Mouse (Mus musculus) kidney, postnatal 36 days (tissue): ENCODE results near the gene Dut.
"Not testable (repeated sequence)": the region's sequence is repeated elsewhere in the genome, so short reads cannot be mapped to it uniquely, and the experiment has no call there.

Experiments used
- DNase-seq, 2 experiments: peaks; one replicate each; pipeline ENCODE4 v3.0.0; 2021 to 2022; ENCODE audit warnings: mixed read lengths in 2 of 2

Dut gene

DNA sequence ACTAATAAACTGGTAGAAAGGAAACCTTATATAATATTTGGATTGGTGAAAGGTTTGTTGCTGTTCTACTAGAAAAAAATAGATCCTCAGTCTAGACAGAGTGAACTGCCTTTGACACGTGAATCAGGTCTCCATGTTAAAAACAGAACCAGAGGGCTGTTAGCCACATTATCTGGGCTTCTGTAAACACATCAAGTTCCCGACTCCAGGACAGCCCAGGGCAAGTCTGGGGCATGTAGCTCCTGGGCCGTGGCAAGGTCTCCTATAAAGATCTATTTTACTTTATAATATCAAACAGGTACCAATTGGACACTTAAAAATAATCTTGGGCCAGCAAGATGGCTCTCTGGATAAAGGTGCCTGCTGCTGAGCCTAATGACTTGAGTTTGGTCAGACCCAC, 8.9 kb downstream of the Dut start:
- no peak for DNase-seq

DNA sequence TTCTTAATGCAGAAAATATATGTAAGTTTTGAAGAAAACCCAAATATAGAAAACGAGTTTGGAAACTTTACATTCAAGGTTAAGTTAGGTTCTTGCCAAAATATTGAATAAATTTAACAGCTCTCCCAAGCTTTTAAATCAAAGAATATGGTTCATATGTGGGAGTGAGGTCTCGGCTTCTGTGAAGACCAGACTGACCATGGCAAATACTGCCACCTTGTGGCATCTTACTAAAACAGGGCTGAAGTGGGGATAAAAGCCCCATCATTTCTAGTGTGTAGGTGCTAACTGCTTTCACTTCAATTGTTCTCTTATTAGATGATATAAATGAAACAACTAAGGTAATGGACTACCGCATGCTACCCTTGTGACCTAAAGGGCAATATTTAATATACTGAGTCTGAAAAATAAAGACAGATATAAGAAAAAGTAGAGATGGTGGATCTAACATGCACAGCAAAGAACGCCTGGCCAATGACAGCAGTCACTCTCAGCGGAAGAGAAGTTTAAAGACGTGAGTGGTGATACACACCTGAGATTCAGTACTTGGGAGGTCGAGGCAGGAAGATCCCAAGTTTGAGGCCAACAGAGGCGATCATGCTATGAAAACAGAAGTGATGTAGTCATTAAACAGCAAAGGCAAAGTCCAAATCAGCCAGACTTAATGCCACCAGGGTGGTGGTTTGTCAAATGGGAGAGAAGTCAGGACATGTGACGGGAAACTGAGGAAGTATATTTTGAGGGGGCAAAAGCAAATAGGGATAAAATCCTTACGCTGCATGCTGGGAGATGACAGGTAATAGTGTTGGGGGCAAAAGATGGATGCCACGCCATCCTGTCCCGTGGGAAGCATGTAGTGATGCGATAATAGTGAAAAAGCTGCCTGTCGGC, 12.5 kb downstream of the Dut start:
- peak; percentile 32 to 43 for DNase-seq

DNA sequence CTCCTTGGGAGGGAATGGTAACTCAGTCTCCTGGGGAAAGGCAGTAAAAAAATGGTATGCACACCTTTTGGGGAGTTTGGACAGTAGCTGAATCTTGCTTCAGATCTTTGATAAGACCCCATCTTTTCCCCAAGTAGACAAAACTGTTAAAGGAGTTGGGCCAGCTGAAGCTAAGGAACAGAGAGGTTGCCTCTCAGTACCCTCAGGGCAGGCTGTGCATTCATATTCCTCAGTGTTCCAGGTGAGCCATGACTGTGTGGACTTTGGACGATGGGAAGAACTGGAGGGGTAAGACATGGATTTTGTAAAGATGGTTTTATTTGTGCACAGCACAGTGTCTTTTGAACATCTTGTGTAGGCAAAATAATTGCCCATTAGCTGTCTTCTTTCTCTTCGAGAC, 13.3 kb downstream of the Dut start:
- DNase-seq = no peak

DNA sequence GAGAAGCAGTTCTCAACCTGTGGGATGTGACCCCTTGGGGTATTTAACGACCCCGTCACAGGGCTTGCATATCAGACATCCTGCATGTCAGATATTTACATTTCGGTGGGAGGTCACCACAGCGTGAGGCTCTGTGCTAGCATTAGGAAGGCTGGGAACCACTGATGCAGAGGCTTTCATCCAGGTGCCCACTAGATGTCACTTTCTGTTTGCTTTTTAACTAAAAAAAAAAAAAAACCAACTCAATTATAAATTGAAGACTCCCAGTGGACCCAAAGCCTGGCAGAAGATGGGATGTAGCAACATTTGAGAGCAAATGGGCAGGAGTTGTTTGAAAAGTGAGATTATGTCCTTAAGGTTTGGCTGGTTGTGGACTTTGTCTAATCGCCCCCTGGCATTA, 16.1 kb downstream of the Dut start:
- peak in 1 of 2 experiments; percentile 23 for DNase-seq

DNA sequence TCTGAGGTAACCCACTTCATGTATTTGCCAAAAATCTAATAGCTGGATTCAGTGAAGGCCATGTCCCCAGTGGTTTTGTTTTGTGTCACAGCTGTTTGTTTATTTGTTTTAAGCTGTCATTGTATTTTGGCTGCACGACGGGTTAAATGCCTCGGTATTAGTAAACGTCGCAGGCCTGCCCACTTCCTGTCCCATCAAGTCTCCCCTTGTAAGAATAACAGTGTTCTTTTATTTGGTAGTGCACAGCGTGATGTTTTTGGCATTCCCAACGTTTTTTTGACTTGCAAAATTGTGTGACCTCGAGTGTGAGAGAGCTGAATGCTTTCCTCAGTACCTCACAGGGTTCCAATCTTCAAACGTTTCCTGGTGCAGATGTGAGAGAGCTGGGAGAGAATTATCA, 16.8 kb downstream of the Dut start:
- DNase-seq = peak in 1 of 2 experiments; percentile 26

DNA sequence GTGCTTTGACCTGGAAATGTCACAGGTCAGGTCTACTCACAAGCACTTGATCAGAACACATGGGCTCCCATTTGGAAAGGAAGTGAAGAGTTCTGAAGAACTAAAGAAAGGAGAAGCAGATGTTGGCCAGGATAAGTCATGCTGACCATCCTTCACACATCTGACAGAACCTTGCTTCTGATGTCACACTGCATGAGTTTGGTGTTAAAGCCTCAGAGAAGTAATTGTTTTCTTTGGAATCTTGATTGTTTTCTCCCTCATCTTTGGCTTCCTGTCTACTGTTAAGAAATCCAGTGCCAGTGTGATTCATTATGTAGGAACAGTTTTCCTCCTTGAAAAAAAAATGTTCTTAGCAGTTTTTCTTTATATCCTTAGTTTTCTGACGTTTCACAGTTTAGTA, 21.9 kb downstream of the Dut start:
- DNase-seq = no peak

DNA sequence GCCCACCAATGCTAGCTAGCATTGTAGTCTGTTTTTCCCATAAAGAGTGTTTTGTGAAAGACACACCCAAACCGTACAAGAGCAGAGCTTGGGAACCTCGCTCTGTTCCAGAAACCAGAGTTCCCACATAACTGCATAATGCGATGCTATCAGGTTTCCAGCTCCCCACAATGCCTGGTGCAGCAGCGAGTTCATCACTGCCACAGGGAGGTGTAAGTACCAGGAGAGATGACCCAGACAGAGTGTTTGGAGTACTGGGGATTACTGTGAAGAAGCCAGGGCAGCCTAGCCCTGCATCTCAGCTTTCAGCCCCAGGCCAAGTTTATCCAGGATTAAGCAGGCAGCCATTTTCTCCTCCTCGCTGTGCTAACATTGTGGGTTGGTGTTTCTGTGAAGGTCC, 28.6 kb downstream of the Dut start:
- DNase-seq = no peak

DNA sequence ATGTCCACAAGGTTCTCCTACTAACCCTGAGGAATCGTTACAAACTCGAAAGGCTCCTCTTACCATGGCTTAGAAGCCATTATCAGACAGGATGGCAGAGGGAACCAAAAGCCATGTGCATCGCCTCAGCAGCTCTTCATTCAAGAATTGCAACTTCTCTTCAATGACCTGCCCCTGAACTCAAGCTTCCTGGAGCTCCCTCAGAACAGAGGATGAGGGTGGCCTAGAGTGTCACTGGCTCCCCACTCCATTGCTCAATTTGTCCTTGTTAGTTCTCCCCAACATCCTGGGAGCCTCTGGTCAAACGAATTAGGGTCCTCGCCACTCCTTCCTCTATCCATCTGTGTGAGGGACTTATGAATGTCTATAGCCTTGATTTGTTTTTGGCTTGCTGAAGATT, 29.7 kb downstream of the Dut start:
- DNase-seq = no peak

DNA sequence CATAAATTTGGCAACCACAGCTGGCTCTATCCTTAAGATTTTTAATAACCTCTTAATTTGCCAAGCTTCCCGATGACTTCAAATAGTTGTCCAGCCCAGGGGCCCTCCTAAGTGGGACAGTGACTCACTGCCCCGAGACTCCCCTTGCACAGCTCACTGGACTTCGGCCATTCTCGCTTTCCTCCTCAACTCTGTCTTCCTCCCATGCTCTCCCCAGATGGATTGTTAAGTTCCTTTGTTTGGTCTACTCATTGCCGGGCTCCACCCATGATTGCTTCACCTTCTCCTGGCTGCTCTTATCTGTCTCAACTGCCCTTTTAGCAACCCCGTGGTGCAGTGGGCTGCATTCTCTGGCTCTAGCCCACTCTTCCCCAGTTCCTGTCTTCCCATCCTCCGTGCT, 31.5 kb downstream of the Dut start:
- no peak for DNase-seq

DNA sequence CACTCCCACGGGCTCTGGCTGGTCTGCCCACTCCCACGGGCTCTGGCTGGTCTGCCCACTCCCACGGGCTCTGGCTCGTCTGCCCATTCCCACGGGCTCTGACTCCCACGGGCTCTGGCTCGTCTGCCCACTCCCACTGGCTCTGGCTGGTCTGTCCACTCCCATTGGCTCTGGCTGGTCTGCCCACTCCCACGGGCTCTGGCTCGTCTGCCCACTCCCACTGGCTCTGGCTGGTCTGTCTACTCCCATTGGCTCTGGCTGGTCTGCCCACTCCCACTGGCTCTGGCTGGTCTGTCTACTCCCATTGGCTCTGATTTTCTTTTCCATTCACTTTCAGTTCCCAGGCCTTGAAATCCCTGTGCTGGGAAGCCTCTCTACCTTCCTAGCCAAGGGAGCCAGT, 33.0 kb downstream of the Dut start:
- DNase-seq = not testable (repeated sequence)

DNA sequence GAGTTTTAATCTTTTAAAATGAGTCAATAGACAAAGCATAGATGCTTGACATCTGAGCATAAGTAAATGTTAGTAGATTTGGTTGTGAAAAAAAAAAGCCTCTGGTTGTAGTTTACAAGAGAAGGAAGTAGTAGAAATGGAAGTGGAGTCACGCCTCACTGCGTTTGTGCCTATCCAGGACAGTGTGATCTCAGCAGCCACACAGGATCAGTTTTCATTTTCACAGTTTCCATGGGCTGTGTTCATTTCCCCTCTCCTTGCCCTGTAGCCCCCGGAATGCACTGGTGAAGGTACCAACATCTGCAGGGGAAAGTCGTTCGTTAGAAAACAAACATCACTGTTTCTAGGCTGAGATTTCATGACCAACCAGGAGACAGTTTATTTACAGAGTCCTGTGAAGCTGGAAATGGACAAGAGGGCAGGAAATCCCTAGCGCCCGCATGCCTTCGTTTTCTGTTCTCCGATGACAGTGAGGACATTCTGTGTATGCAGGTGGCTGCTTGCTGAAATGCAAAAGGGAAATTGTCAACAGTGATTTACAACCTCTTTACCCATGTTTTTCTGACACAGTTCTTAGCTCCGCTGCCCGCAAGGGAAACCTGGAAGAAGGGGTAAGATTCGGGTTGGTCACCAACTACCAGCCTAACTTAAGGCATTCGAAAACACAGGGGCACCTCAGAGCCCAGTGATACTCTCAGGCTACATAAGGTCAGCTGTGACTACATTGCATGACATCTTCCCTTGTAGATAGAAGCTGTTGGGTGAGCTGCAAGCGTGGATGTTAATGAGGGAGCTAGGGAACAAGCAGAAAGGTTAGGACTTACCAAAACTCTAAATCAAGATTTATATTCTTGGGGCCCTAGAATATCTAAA, 35.6 kb downstream of the Dut start:
- peak in 1 of 2 experiments; percentile 22 for DNase-seq

DNA sequence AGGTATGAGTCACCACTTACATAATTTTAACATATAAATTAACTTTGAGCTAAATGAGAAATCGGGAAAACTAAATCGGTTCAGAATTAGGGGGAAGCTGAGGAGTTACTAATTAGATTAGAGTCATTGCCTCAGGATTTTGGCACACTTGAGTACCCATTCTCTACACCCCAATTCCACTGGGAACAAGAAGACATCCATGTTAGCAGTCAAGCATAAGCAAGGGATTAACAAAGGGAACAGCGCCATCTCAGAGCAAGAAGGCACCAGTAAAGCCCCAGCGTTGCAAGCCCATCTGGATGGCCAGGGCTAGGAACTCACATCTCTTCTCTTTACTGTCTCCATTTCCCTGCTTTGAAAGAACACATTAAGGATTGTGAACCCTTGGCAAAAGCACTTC, 38.8 kb downstream of the Dut start:
- no peak for DNase-seq

DNA sequence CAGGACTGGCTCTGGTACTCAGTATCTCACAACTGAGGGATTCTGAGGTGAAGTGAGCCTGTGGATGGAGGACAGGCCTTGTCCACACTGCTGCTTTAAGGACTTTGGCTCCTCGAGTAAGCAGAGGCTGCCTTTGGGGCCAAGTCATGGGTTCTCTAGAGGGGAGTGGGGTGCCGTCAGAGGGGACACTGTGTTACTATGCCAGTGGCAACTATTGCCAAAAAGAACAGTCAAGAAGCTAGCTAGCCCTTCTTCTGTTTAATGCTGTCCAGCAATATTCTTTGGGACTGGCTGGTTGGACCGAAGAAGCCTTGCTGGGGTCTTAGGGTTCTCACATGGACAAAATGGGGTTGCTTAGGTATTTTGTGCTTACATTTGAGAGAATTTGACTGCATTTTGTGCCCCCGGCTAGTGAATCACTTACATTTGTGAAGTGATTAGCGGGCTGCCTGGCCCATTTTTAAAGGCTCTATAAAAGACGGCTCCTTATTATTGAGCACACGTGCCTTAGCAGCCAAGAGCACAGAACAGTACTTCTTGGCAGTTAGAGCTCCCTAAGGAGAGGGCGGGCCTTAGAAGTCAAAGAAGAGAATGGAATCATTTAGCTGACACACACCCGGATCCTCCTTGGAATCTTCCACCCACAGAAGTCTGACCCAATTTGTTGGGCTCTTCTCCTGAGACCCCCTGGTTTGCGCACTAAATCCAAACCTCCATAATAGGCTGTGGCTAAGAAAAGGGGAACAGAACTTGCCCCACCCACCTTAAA, 43.4 kb downstream of the Dut start:
- DNase-seq = no peak

DNA sequence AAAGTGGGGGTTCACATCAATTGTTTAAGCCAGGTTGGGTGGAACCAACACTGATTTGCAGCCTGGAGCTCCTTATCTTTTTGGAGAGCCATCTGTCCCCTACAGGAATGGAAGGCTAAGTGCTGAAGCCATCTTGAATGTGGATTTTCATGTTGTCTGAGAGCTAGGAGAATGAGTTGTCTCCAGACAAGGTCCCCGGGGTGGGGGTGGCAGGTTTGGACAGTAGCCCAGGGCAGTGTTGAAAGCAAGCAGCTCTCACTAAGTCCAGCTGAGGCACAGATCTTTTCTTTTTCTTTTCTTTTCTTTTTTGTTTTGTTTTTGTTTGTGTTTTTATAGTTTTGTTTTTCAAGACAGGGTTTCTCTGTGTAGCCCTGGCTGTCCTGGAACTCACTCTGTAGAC, 44.1 kb downstream of the Dut start:
- DNase-seq = no peak

DNA sequence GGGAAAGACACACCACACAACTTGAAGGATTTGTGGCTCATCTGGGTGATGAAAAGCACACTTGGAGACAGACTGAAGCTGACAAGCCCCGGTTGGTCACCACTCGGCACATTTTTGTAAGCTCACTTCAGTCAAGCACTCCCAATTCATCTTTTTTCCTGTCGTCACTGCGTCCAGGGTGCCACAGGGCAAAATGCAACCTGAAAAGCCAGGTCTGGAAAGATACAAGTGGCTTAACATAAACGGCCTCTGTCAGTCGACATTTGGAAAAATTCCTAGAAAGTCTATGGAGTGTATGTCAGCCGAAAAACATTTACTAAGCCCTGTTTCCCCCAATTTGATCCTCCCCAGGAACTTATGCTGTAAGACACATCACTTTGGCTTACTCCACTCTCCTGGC, 45.6 kb downstream of the Dut start:
- DNase-seq = no peak

DNA sequence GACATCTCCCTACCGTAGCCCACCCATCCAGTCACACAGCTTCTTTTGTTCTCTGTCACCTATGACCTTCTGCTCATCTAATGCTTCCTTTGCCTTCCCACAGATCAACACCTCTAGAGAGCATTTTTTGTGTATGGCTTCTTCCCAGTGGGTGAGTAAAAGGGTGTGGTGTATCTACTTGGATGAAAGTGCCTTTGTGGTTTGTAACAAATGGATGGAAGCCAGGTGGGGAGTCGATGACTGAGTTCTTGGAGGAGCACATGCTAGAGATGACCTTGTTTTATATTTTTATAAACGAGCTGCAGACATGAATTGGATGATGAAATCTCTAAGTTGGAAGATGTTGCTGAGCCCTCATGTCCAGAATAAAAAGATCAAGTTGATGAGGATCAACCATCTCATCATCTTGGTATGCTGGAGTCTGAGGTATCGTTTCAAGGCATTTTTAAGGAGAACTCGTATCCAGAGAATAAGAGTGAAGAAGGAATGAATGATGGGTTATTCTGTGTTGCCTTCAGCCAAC, 47.0 kb downstream of the Dut start:
- DNase-seq = no peak

DNA sequence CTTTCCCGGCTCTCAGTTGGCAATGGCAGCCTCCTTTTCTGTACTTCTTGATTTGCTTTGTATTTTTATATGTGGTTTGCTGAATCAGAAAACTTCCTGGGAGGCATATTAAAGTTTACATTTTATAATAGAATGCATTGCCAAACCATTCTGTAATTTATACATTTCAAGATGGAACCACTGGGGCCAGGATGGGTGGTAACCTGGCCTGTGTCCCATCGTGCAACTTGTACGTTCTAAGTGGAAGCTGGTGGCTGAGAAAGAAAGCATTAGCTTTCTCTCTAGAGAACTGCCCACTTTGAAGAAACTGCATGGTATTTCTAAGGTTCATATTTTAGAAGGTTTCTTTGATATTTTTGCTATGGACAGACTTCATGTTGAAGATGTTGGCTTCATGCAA, 48.5 kb downstream of the Dut start:
- no peak for DNase-seq

DNA sequence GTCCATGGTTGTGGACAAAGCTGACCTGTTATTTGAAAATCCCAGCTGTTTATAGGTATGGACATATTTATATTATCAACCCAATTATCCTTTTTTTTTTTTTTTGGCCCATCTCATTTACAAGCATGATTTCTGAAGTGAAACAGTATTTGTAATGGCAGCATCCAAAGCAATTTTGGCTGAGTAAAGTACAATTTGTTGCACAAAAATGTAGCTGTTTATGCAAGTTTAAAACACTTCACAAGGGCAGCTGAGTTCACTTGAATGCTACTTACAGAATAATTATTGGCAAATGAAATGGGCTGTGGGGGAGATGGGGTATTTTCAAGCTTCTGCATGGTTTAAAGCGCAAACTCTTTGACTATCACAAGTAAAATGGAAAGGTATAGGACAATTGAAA, 51.9 kb downstream of the Dut start:
- DNase-seq = no peak

DNA sequence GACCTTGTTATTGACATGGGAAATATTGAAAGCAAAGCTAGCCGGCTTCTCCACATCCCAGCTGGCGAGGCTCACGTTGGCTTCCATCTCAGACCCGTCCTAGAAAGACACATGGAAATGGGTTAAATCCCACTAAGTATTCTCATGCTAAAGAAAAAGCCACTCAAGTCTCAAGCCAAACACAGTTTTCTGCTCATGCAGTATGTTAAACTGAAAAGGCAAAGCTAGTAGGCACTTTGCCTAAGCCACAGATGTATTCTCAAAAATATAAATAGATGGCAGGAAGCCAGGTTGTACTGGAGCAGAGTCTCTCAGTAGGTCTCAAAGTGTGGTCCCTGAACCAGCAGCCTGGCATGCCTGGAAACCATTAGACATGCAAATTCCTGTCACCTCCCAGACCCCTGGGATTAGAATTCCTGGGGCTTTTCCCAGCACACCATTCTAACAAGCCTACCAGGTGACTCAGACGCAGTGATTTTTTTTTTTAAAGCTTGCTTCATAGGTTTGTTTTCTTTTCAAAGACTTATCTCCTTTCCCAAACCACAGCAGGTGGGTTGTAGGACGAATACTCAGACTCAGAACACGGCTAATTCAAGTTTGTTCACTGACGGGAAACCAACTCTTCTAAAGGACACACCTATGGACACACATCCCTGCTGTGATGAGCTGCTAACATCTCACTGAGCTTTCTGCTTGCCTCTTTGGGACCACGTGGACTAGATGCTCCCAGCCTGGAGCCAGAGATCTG, 55.1 kb downstream of the Dut start:
- DNase-seq = no peak

DNA sequence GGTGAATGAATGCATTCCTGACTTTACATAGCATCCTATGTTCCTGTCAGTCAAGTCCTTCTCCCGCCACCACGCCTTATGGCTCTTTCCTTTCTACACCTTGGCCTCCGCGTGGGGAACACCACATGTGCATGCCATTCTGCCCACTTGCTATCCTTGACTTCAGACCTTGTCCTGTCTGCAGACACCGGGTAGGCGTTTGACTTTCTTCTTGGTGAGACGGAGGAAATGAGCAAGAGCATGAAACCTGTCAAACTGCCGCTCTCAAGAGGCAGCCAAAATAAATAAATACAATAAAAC, 55.6 kb downstream of the Dut start:
- DNase-seq = no peak

DNA sequence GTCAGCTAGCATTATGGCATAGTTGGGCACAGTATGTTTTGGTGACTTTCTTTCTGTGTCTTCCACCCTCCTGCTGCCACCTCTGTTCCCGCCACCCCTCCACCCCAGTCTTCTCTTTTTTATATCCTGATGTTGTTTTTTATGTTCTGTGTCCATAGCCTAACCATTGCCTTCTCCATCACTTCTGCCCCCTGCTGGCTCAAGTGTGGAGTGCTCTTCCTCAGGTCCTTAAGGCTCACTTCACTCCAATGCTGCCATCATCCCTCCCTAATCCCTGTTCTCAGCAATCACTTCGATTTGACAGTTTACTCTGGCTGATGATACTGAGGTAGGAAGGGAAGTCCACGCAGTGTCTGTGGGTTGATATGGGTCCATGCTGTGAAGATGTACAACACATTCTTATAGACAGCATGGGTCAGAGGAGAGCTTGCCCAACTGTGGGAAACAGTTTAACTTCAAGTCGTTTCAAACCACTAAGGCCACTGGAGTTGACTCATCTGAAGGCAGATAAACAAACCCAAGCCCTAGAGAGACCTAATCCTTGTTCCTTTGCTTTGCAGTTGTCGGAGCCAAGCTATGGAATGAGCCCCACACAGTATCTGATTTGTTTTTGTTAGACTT, 56.9 kb downstream of the Dut start:
- peak in 1 of 2 experiments; percentile 24 for DNase-seq

DNA sequence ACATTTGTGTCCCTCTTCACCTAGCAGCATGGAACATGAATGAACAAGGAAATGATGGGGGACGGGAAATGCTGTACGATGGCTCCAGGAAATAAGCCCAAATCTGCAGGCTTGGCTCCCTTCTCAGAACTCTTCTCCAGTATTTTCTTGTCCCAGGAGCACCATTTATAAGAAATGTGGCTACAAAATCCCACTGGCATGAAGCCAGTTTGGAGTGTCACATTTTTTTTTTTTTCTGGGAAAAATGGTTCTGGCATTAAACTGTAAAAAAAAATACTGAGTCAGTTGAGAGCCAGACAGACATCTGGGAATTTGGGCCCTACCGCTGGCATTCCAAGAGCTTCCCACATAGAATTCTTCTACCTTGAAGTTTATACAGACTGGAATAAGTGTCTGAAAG, 57.8 kb downstream of the Dut start:
- no peak for DNase-seq
